Mouse (Mus musculus) forebrain, embryonic 11.5 days (tissue): ENCODE measurements around the gene Kras. TPM values are rescaled to one million over a fixed set of nuclear protein-coding genes. Genes with fewer than 3 reads are reported as not detected.
A peak's percentile ranks its signal among the peaks of the same experiment; 100 is the strongest.

ENCODE experiments used
- ATAC-seq: fragments of 200-750 bp; cut with Nextera tagmentation; replicated peaks from 2 replicates; pipeline ENCODE4 v1.8.0; 2017; ENCODE audit warnings: moderate TSS enrichment; ENCODE audit not compliant: low FRiP score
- DNase-seq: peaks from one replicate; pipeline ENCODE4 v3.0.0-alpha.2; 2017; ENCODE audit warnings: low spot score
- H3K27ac ChIP-seq: fragments of 300-500 bp; sonication (generic); 2 replicates; pipeline ENCODE4 v1.5.1; 2014; ENCODE audit warnings: low read depth, low read length
- H3K27me3 ChIP-seq: fragments of 300-500 bp; sonication (generic); 2 replicates; pipeline ENCODE4 v1.6.1; 2014; ENCODE audit warnings: mild to moderate bottlenecking, low read length, mixed read lengths; ENCODE audit not compliant: control insufficient read depth, insufficient read depth
- H3K36me3 ChIP-seq: fragments of 300-500 bp; sonication (generic); 2 replicates; pipeline ENCODE4 v1.6.1; 2014; ENCODE audit warnings: mild to moderate bottlenecking, low read length, moderate library complexity, mixed read lengths; ENCODE audit not compliant: control insufficient read depth, insufficient read depth
- H3K4me1 ChIP-seq: fragments of 300-500 bp; sonication (generic); replicated peaks from 2 replicates; pipeline ENCODE4 v1.6.1; 2014; ENCODE audit warnings: low read length, mixed read lengths; ENCODE audit not compliant: control insufficient read depth, insufficient read depth
- H3K4me2 ChIP-seq: fragments of 300-500 bp; sonication (generic); 2 replicates; pipeline ENCODE4 v1.6.1; 2014; ENCODE audit warnings: low read depth, mild to moderate bottlenecking, low read length, moderate library complexity, mixed read lengths; ENCODE audit not compliant: severe bottlenecking
- H3K4me3 ChIP-seq: fragments of 300-500 bp; sonication (generic); 2 replicates; pipeline ENCODE4 v1.5.1; 2014; ENCODE audit warnings: low read depth, low read length
- H3K9ac ChIP-seq: fragments of 300-500 bp; sonication (generic); 2 replicates; pipeline ENCODE4 v1.6.1; 2014; ENCODE audit warnings: low read length
- H3K9me3 ChIP-seq: fragments of 300-500 bp; sonication (generic); 2 replicates; pipeline ENCODE4 v1.6.1; 2016; ENCODE audit warnings: low read length, mixed read lengths; ENCODE audit not compliant: control insufficient read depth
- WGBS: fragments of 180-500 bp; shearing (Covaris S2); extraction: QIAGEN DNeasy Blood & Tissue Kit; methylation state at CpG from one replicate; pipeline ENCODE4 v1.1.7; 2014; 5-methylcytosine and 5-hydroxymethylcytosine counted together
- polyA plus RNA-seq: library from polyadenylated mRNA; unstranded; fragments of >200 nt; fragmentation: Nextera tagmentation; extraction: Ambion mirVana; gene quantifications from 2 replicates; pipeline ENCODE4 v1.2.1, GENCODE M21; 2014

Kras gene
- polyA plus RNA-seq, 1 experiment from 2014 or later, result 144 TPM

GRCm38 (mm10) chr6:145210816-145211338 lies 39.2 kb downstream of the Kras start, which contains the start of the genes Casc1 and Etfrf1:
Gene Casc1 (minus strand): TSS chr6:145211005.
Gene Etfrf1 (plus strand): TSS chr6:145211134.
- H3K4me2 ChIP-seq, result peak within 1 kb of the TSS; percentile 79
- H3K9ac ChIP-seq, result peak within 1 kb of the TSS; percentile 71
- DNase-seq (peak; percentile 99), ATAC-seq (peak; percentile 100)
- H3K4me3 ChIP-seq, result peak within 1 kb of the TSS; percentile 57
- H3K4me1 ChIP-seq, result peaks cover 6% of the 10 kb centered on the region; the same call in 1 of the 2 replicates
- no peaks in the 10 kb centered on the region for H3K27me3 ChIP-seq
- H3K36me3 ChIP-seq, result no peaks in the 10 kb centered on the region
- under 1% methylated on average over 34 of the region's 36 CpGs for WGBS
- peak within 1 kb of the TSS; percentile 87 for H3K27ac ChIP-seq
- no peaks in the 10 kb centered on the region for H3K9me3 ChIP-seq

DNA sequence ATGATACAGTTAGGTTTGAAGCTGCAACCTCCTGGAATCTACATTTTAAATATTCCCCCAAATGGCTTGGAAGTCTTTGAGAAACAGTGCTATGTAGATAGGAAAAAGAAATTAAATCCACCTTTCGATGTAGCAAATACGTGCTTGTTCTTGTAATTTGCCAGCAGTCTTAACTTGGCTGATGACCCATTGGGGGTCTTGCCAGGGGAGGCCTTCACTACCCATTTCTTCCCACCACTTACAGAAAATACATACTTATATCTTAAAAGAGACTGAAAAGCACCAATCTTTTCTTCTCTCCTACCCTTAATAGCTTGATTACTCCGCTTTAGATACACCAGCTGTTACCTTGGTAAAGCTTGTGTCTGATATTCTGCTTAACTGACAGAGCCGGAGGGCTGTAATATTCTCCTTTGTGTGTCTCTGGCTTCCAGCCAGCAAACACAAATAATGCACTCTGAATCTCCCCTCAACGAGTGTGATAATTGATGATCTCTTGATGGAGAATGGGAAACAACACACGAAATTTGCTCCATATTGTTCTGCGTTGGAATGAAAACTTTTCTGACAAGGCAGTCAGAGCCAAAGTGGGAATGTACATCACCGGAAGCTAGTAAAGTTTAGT lies 39.9 kb downstream of the Kras start:
- Histone ChIP-seq H3K9ac (no peak overlapping the region; the same call in 1 of the 2 replicates), H3K4me3 (peak overlapping the region; percentile 57), H3K4me2 (peak overlapping the region; percentile 69), H3K9me3 (no peaks in the 10 kb centered on the region), H3K4me1 (peaks cover 6% of the 10 kb centered on the region; the same call in 1 of the 2 replicates), H3K36me3 (no peaks in the 10 kb centered on the region), H3K27me3 (no peaks in the 10 kb centered on the region), H3K27ac (no peak overlapping the region)
- ATAC-seq (no peak), DNase-seq (no peak)
- WGBS, result 45% methylated on average over 8 of the region's 8 CpGs

DNA sequence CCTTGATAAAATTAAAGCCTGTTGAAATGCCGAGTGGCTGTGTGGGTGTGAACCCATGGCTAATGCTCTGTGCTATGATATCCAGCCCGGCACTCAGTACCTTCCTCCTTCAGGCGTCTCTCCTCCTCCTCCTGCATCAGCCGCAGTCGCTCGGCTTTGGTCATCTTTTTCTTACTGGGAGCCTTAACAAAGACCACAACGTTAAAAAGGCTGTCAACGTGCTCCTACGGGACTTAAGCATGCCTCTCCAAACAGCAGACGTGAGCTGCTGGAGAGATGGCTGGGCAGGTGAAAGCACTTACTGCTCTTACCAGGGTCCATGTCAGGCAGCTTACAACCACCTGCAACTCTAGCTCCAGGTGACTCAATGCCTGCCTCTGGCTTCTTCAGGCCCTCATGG lies 44.9 kb downstream of the Kras start:
- Histone ChIP-seq H3K9me3 (no peaks in the 10 kb centered on the region), H3K4me3 (no peak overlapping the region), H3K27ac (no peak overlapping the region), H3K27me3 (no peaks in the 10 kb centered on the region), H3K4me1 (no peaks in the 10 kb centered on the region), H3K36me3 (no peaks in the 10 kb centered on the region), H3K4me2 (no peak overlapping the region), H3K9ac (no peak overlapping the region)
- no peak for DNase-seq
- ATAC-seq, result no peak
- 75% methylated on average over 10 of the region's 10 CpGs for WGBS

GRCm38 (mm10) chr6:145204440-145204839 lies 45.6 kb downstream of the Kras start:
- no peaks in the 10 kb centered on the region for H3K36me3 ChIP-seq
- no peak overlapping the region for H3K4me3 ChIP-seq
- H3K9me3 ChIP-seq, result no peaks in the 10 kb centered on the region
- H3K27me3 ChIP-seq, result no peaks in the 10 kb centered on the region
- DNase-seq, result no peak
- H3K9ac ChIP-seq, result no peak overlapping the region
- 88% methylated on average over 6 of the region's 6 CpGs for WGBS
- no peak overlapping the region for H3K4me2 ChIP-seq
- no peaks in the 10 kb centered on the region for H3K4me1 ChIP-seq
- no peak for ATAC-seq
- H3K27ac ChIP-seq, result no peak overlapping the region

- Histone ChIP-seq H3K4me3 (no peak overlapping the region), H3K9ac (no peak overlapping the region), H3K27ac (no peak overlapping the region), H3K27me3 (no peaks in the 10 kb centered on the region), H3K9me3 (no peaks in the 10 kb centered on the region), H3K36me3 (no peaks in the 10 kb centered on the region), H3K4me2 (no peak overlapping the region), H3K4me1 (no peaks in the 10 kb centered on the region)
- DNase-seq, result no peak
- WGBS, result 89% methylated on average over 13 of the region's 13 CpGs
- no peak for ATAC-seq
Observed at GRCm38 (mm10) chr6:145202432-145203125, 47.5 kb downstream of the Kras start.

DNA sequence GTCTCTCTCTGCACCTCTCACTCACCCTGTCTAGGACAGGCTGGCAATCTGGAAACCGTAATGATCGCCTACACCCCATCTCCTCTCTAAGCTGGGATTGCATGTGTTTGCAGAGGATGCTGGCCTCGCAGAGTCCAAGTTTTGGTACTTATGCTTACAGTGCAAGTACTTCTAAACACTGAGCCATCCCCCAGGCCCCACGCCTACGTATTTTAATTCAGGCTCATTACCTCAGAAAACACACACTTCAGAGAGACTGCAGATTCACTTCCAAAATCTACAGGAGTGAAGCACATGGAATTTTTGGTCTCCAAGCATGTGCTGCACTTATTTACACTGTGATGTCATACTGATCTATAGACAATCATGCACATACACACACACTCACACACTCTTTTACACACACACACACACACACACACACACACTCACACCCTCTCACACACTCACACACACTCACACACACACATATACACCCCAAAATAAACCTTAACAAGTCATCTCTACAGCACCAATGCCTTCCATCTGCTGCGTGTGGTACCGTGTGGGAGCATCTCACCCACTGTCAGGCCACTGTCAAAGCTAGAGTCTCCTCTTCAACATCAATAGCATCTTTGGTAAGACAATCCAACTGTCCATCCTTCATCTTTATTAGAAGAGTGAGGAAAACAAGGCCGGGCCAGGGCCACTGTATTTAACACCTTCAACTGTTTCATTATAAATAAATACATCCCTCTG lies 51.9 kb downstream of the Kras start:
- H3K27me3 ChIP-seq, result no peaks in the 10 kb centered on the region
- no peak overlapping the region for H3K27ac ChIP-seq
- WGBS, result 93% methylated on average over 8 of the region's 8 CpGs
- ATAC-seq, result no peak
- H3K4me3 ChIP-seq, result no peak overlapping the region
- no peaks in the 10 kb centered on the region for H3K9me3 ChIP-seq
- peak; percentile 27 for DNase-seq
- no peaks in the 10 kb centered on the region for H3K36me3 ChIP-seq
- H3K9ac ChIP-seq, result no peak overlapping the region
- no peak overlapping the region for H3K4me2 ChIP-seq
- no peaks in the 10 kb centered on the region for H3K4me1 ChIP-seq

DNA sequence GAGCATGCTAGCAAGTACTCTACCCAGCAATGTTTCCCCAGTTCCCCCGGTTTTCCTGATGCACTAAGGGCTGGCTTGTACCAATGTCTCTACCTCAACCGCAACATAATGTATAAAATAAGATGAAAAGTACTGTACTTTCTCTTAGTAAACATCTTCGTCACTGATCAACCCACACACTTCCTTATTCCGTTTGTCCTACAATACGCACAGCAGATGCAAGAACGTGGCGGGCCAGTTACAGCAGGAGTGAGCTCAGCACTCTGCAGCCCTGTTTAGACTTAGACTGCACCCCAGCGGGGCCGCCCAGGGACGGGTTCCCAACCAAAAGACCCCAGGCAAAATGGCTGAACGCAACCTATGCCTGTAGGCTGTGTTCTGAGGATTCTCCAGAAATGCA lies 56.6 kb downstream of the Kras start:
- Histone ChIP-seq H3K9ac (no peak overlapping the region), H3K9me3 (no peaks in the 10 kb centered on the region), H3K4me3 (no peak overlapping the region), H3K36me3 (no peaks in the 10 kb centered on the region), H3K27me3 (no peaks in the 10 kb centered on the region), H3K4me1 (no peaks in the 10 kb centered on the region), H3K27ac (no peak overlapping the region), H3K4me2 (no peak overlapping the region)
- DNase-seq (peak; percentile 33), ATAC-seq (no peak)
- WGBS, result 85% methylated on average over 11 of the region's 11 CpGs

DNA sequence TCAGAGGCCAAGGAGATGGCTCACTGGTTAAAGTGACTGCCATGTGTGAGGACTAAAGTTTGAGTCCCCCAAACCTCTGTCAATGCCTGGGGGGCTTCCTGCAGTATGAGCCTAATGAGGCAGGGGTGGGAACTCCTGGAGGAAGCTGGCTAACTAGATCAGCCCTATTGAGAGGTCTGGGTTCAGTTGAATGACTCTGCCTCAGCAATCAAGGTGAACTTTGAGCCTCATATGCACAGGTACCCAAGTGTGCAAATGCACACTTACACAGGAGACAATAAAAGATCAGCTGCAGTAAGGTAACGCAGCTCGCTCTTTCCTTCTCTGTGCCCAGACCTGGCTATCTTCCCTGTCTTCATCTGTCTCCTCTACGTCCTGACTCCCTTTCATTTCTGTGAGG lies 57.0 kb downstream of the Kras start:
- H3K36me3 ChIP-seq, result no peaks in the 10 kb centered on the region
- 85% methylated on average over 3 of the region's 3 CpGs for WGBS
- H3K9me3 ChIP-seq, result no peaks in the 10 kb centered on the region
- H3K27me3 ChIP-seq, result no peaks in the 10 kb centered on the region
- ATAC-seq, result no peak
- no peak overlapping the region for H3K4me2 ChIP-seq
- H3K4me1 ChIP-seq, result no peaks in the 10 kb centered on the region
- no peak overlapping the region for H3K4me3 ChIP-seq
- DNase-seq, result peak; percentile 27
- no peak overlapping the region for H3K27ac ChIP-seq
- H3K9ac ChIP-seq, result no peak overlapping the region
